ENCODE assay signal across 30 mouse cellular contexts in the genomic region with DNA sequence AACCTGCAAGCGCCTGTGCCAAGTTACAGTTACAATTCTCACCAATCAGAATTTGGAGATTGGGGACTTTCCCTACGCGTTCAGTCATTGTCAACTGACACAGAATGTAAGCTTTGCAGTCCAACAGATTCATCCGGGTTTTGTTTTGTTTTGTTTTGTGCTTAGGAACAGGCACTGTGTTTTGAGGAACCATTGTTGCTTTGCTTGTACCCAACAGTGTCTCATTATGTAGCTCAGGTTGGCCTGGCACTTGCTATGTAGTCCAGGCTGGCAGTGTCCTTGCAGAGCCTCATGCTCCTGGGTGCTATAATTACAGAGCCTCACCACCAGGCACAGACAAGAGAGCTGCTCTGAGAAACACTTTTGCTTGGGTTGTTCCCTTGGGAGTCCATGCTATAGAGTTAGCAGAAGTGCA. TPM values are rescaled to one million over a fixed set of nuclear protein-coding genes. Genes with fewer than 3 reads are reported as not detected.
DNase-seq lines count a peak whose midpoint lies in the region; ATAC-seq and TF ChIP-seq lines count a peak whose summit lies in the region.
"Had no signal": no experiment of that assay in that cellular context is flagged by ENCODE, and none has a peak within 500 bp of the region (broad histone marks: within the 10 kb centered on the region; RNA-seq: fewer than 3 reads in every experiment).

No protein-coding gene starts in this region.

- no peak for ATAC-seq in kidney, postnatal 0 days (replicated peaks; ENCODE audit: low FRiP score, low read depth)
- ATAC-seq: activated CD4-positive, CD25-positive, alpha-beta regulatory T cell, adult 4 months; forebrain, embryonic 15.5 days; hindbrain, postnatal 0 days; midbrain, embryonic 16.5 days had no signal

- no peak for TF ChIP-seq CTCF in gastrocnemius, adult 2 months (IDR thresholded peaks at IDR 0.05)
- TF ChIP-seq CTCF in kidney, postnatal 0 days (IDR thresholded peaks at IDR 0.05; ENCODE audit: low read depth), result no peak

- H3K4me2 ChIP-seq in kidney, postnatal 0 days (ENCODE audit: low read length), result no peak overlapping the region
- H3K4me2 ChIP-seq: embryonic facial prominence, embryonic 13.5 days; forebrain, embryonic 15.5 days; heart, embryonic 15.5 days; hindbrain, embryonic 12.5 days; limb, embryonic 12.5 days; lung, embryonic 15.5 days had no signal

- no peaks in the 10 kb centered on the region for H3K9me3 ChIP-seq in kidney, postnatal 0 days (replicated peaks; ENCODE audit: low read length)
- H3K9me3 ChIP-seq: embryonic facial prominence, embryonic 13.5 days; forebrain, embryonic 10.5 days; forebrain, embryonic 15.5 days; heart, embryonic 10.5 days; heart, embryonic 15.5 days; hindbrain, embryonic 12.5 days; limb, embryonic 12.5 days; lung, embryonic 15.5 days; midbrain, embryonic 10.5 days had no signal

- H3K27me3 ChIP-seq in kidney, postnatal 0 days (ENCODE audit: insufficient read depth, low read length), result no peaks in the 10 kb centered on the region
- H3K27me3 ChIP-seq: forebrain, embryonic 15.5 days; lung, embryonic 15.5 days had no signal

- H3K4me1 ChIP-seq in kidney, postnatal 0 days (replicated peaks; ENCODE audit: insufficient read depth, low read length), result peaks cover 15% of the 10 kb centered on the region; the same call in 1 of the 2 replicates
- H3K4me1 ChIP-seq: lung, embryonic 15.5 days had no signal

- no peak for DNase-seq in gastrocnemius, adult 2 months
- DNase-seq in gastrocnemius, postnatal 36 days, result no peak
- no peak for DNase-seq in kidney, postnatal 0 days (ENCODE audit: low spot score)
- DNase-seq in kidney, adult 11 months, result no peak
- peak; percentile 79 for DNase-seq in A20 (ENCODE audit: low read depth, low spot score)
- DNase-seq in induced T-regulatory cell, adult 2 months (ENCODE audit: low read depth), result peak; percentile 72
- DNase-seq in heart, postnatal 4 days, result no peak
- no peak for DNase-seq in left cerebral cortex, postnatal 10 days (ENCODE audit: extremely low spot score in 1 of 2, low spot score in 2 of 2)
- DNase-seq: adrenal gland, adult 2 months; adrenal gland, postnatal 36 days; cerebellum, adult 18-20 months; cerebellum, postnatal 10 days; heart, adult 11 months; kidney, postnatal 14 days; right cerebral cortex, postnatal 4 days; thymus, adult 18-20 months; thymus, postnatal 25 days had no signal

- intact Hi-C loops in gastrocnemius, adult 2 months (cut with DNase I), result no loop called here
- intact Hi-C loops in gastrocnemius, postnatal 36 days (cut with DNase I), result no loop called here
- intact Hi-C loops in left cerebral cortex, postnatal 10 days (cut with DNase I), result no loop called here

- WGBS in kidney, postnatal 0 days, result 83% methylated on average over 4 of the region's 4 CpGs

- no peak overlapping the region for H3K9ac ChIP-seq in kidney, postnatal 0 days (ENCODE audit: low read depth, low read length)
- H3K9ac ChIP-seq: embryonic facial prominence, embryonic 13.5 days; forebrain, embryonic 15.5 days; heart, embryonic 15.5 days; hindbrain, embryonic 12.5 days; limb, embryonic 12.5 days; lung, embryonic 15.5 days had no signal

- no peak overlapping the region for H3K4me3 ChIP-seq in gastrocnemius, adult 2 months
- no peak overlapping the region for H3K4me3 ChIP-seq in kidney, postnatal 0 days (replicated peaks; ENCODE audit: low read depth, low read length)
- H3K4me3 ChIP-seq: embryonic facial prominence, embryonic 13.5 days; forebrain, embryonic 10.5 days; forebrain, embryonic 15.5 days; heart, embryonic 10.5 days; heart, embryonic 15.5 days; hindbrain, embryonic 12.5 days; limb, embryonic 12.5 days; lung, embryonic 15.5 days; midbrain, embryonic 10.5 days had no signal

- no peaks in the 10 kb centered on the region for H3K36me3 ChIP-seq in kidney, postnatal 0 days (ENCODE audit: insufficient read depth, low read length)
- H3K36me3 ChIP-seq: embryonic facial prominence, embryonic 13.5 days; forebrain, embryonic 10.5 days; forebrain, embryonic 15.5 days; heart, embryonic 10.5 days; heart, embryonic 15.5 days; hindbrain, embryonic 12.5 days; limb, embryonic 12.5 days; lung, embryonic 15.5 days; midbrain, embryonic 10.5 days had no signal

- H3K27ac ChIP-seq in gastrocnemius, adult 2 months, result peak overlapping the region; percentile 35; the same call in 1 of the 2 replicates
- H3K27ac ChIP-seq in kidney, postnatal 0 days, result peak overlapping the region; percentile 5
- H3K27ac ChIP-seq: embryonic facial prominence, embryonic 13.5 days; forebrain, embryonic 10.5 days; forebrain, embryonic 15.5 days; heart, embryonic 10.5 days; heart, embryonic 15.5 days; hindbrain, embryonic 12.5 days; hindbrain, postnatal 0 days; limb, embryonic 12.5 days; lung, embryonic 15.5 days; midbrain, embryonic 10.5 days; stomach, postnatal 0 days had no signal

RNA-seq across cellular contexts. Expression of a gene that starts 15.9 kb away (rescaled TPM):
- 1 to 10 TPM; 1.5 to 2.2 TPM for total RNA-seq in gastrocnemius, adult 2 months (2021)
- total RNA-seq in gastrocnemius, postnatal 36 days (2021), result under 1 TPM; 0.61 to 0.91 TPM
- 4.4 and 10.3 TPM in 2 replicates for polyA plus RNA-seq in kidney, postnatal 0 days (2015; fragmentation: Nextera tagmentation; extraction: Ambion mirVana)
- 1 to 10 TPM; 4.8 to 5.1 TPM for total RNA-seq in heart, postnatal 4 days (2021)
- 1 to 10 TPM in 1 of 2 experiments, under 1 TPM in 1; 0.75 to 1.6 TPM for total RNA-seq in left cerebral cortex, postnatal 10 days (2021)

RNA-seq across cellular contexts. Expression of a gene that starts 16.4 kb away (rescaled TPM):
- total RNA-seq in gastrocnemius, adult 2 months (2021), result 10 to 100 TPM; 25.9 to 51.8 TPM
- 10 to 100 TPM; 48.2 to 49.7 TPM for total RNA-seq in gastrocnemius, postnatal 36 days (2021)
- polyA plus RNA-seq in kidney, postnatal 0 days (2015; fragmentation: Nextera tagmentation; extraction: Ambion mirVana), result 10.2 and 10.5 TPM in 2 replicates
- 1 to 10 TPM; 5.3 to 5.5 TPM for total RNA-seq in heart, postnatal 4 days (2021)
- total RNA-seq in left cerebral cortex, postnatal 10 days (2021), result 1 to 10 TPM; 3.0 to 3.1 TPM

RNA-seq across cellular contexts. Expression of a gene that starts 25.2 kb away (rescaled TPM):
- 10 to 100 TPM; 19.9 to 23.6 TPM for total RNA-seq in gastrocnemius, adult 2 months (2021)
- 10 to 100 TPM; 17.2 to 22.6 TPM for total RNA-seq in gastrocnemius, postnatal 36 days (2021)
- polyA plus RNA-seq in kidney, postnatal 0 days (2015; fragmentation: Nextera tagmentation; extraction: Ambion mirVana), result 5.2 and 5.3 TPM in 2 replicates
- 10 to 100 TPM; 36.0 to 40.1 TPM for total RNA-seq in heart, postnatal 4 days (2021)
- 10 to 100 TPM; 44.0 to 48.2 TPM for total RNA-seq in left cerebral cortex, postnatal 10 days (2021)

RNA-seq across cellular contexts. Expression of a gene that starts 29.1 kb away (rescaled TPM):
- 10 to 100 TPM; 13.5 to 14.4 TPM for total RNA-seq in gastrocnemius, adult 2 months (2021)
- total RNA-seq in gastrocnemius, postnatal 36 days (2021), result 10 to 100 TPM in 1 of 2 experiments, 1 to 10 TPM in 1; 8.7 to 11.3 TPM
- 32.0 and 33.2 TPM in 2 replicates for polyA plus RNA-seq in kidney, postnatal 0 days (2015; fragmentation: Nextera tagmentation; extraction: Ambion mirVana)
- 1 to 10 TPM; 6.2 to 7.6 TPM for total RNA-seq in heart, postnatal 4 days (2021)
- total RNA-seq in left cerebral cortex, postnatal 10 days (2021), result 1 to 10 TPM; 2.8 to 3.6 TPM

RNA-seq across cellular contexts. Expression of a gene that starts 42.3 kb away (rescaled TPM):
- total RNA-seq in gastrocnemius, adult 2 months (2021), result 100 to 1,000 TPM; 383 to 424 TPM
- 100 to 1,000 TPM; 299 to 361 TPM for total RNA-seq in gastrocnemius, postnatal 36 days (2021)
- polyA plus RNA-seq in kidney, postnatal 0 days (2015; fragmentation: Nextera tagmentation; extraction: Ambion mirVana), result 732 and 795 TPM in 2 replicates
- total RNA-seq in heart, postnatal 4 days (2021), result 100 to 1,000 TPM; 642 to 663 TPM
- total RNA-seq in left cerebral cortex, postnatal 10 days (2021), result 100 to 1,000 TPM; 345 to 360 TPM

Comparison
In these comparisons a context has a peak if more than half of its experiments do, and no peak if none do; other contexts are left out.
1. DNase-seq: peak in A20 (single experiment) and induced T-regulatory cell, adult 2 months (single experiment); none in gastrocnemius, adult 2 months (single experiment), gastrocnemius, postnatal 36 days (0 of 2), kidney, postnatal 0 days (single experiment), kidney, adult 11 months (single experiment), heart, postnatal 4 days (single experiment) and left cerebral cortex, postnatal 10 days (0 of 2).
2. RNA of a gene that starts 16.4 kb away (total RNA-seq): 25.9 to 51.8 TPM in gastrocnemius, adult 2 months and 48.2 to 49.7 TPM in gastrocnemius, postnatal 36 days; 5.3 to 5.5 TPM in heart, postnatal 4 days and 3.0 to 3.1 TPM in left cerebral cortex, postnatal 10 days; every median in the first group is over 4 times any median in the second.